Mouse (Mus musculus) liver, embryonic 14.5 days (tissue): ENCODE measurements around the gene Gm19402.

Experiments
- CTCF ChIP-seq: IDR thresholded peaks from 2 replicates; pipeline ENCODE4 v1.5.1; 2016; ENCODE audit warnings: antibody characterized with exemption, low read depth, control low read depth
- EP300 ChIP-seq: IDR thresholded peaks from 2 replicates; pipeline ENCODE4 v1.6.1; 2016; ENCODE audit warnings: antibody characterized with exemption, low read depth

- no peak for TF ChIP-seq CTCF
- no peak for TF ChIP-seq EP300
These were observed 6.4 kb downstream of the Gm19402 start for GRCm38 (mm10) chr10:77684181-77684580.
